Mouse (Mus musculus) right cerebral cortex, postnatal 36 days (tissue): Measurements from ENCODE around the gene Zfand5.
"Not testable (repeated sequence)": the region's sequence is repeated elsewhere in the genome, so short reads cannot be mapped to it uniquely, and the experiment has no call there.

Source experiments
- DNase-seq, 2 experiments: peaks; one replicate each; pipeline ENCODE4 v3.0.0; 2022; ENCODE audit warnings: low spot score in 2 of 2, mixed read lengths in 1 of 2

The Zfand5 gene

GRCm38 (mm10) chr19:21271741-21272654 is at the start of gene Zfand5:
Gene Zfand5 (plus strand): TSS chr19:21272278.
- DNase-seq, result peak; percentile 96 to 97

DNA sequence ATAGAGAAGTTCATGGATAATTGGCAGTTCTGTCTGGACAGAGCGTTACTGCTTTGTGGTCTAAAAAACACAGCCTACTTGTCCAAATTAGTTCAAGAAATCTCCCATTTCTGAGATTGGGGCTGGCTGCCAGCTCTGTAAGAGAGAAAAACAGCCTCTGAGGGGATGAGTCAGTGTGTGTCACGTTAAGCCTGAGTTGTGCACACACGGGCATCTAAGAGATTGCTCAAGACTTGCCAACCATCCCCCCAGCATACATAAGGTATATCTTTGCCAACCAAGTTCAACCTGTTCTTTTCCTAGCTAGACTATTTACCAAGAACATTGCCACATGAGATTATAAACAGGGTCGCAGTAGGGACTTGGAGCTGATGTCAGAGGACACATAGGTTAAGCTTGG is 44.9 kb upstream of the Zfand5 start:
- DNase-seq, result peak; percentile 51 to 68

DNA sequence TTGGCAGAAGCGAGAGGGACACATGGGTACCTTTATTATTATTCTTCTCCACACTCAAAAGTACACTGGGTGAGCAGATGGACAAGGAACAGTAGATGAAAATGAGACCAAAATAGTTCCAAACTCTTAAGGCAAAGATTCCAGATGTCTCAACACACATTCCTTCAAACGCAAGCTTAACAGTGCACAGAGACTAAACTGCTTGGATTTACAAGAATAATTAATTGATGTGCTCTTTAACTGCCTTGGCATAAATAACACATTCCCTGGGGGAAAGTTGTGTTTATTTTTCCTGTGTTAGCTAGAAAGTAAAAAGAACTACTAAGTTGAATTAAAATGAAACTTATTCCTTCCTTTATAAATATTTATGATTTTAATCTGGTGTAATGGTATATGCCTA is 44.3 kb upstream of the Zfand5 start:
- DNase-seq, result no peak

DNA sequence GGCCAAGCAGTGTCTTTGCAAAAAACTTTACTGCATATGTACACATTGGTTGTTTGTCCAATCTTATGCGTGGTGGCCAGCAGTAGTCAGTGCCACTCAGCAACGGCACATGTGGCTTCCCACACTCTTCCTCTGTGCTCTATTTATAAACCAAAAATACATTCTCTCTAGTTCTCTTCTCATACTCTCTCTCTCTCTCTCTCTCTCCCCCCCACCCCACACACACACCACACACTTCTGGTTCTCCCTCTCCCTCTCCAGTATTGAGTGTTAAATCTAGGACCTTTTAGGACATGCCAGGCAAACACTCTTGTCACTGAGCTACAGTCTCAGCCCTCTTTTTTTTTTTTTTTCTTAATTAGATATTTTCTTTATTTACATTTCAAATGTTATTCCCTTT is 23.3 kb upstream of the Zfand5 start:
- not testable (repeated sequence) for DNase-seq

GRCm38 (mm10) chr19:21253846-21254245 is 18.2 kb upstream of the Zfand5 start:
- no peak for DNase-seq

DNA sequence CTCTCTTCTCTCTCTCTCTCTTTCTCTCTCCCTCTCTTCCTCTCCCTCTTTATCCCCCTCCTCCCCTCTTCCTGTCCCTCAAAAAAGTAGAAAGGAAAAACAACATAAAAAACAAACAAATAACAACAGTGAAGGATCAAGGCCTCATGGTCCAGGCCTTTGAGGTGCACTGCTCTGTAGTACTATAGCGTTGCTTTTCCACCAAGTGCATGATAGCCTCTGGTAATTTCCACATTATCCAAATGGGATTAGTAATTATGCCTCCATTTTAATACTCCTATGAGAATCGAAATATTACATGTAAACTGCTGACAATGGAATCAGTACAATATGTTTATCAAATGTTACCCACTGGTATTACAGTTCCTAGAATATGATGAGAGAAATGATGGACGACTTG is 16.2 kb upstream of the Zfand5 start:
- DNase-seq, result no peak

DNA sequence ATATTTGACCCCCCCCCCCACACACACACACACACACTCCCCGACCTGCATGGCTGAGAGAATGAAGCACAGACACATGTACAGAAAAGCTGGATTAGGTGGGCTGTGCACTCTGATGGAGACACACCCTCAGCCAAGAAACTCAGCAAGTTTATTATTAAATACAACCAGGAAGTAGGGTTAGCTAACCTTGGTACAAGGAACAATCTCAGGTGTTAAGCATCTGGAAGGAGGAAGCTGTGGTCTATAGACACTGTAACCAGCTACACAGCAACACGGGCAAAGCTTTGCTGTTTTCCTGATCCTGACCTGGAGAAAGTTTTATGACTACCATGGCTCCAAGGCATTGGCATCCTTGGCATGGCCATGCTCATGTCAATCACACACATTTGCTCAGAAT is 12.6 kb upstream of the Zfand5 start:
- no peak for DNase-seq

DNA sequence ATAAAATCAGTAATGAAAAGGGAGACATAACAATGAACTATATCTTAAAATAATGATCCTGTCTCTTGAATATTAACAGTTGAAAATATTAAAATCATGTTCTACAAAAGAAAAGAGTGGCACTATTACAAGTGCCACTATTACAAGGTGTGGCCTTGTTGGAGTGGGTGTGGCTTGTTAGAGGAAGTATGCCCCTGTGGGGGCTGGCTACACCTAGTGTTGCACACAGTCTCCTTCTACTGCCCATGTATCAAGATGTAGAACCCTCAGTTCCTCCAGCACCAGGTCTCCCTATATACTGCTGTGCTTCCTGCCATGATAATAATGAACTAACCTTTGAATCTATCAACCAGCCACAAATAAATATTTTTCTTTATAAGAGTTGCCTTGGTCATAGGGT is 11.8 kb upstream of the Zfand5 start:
- no peak for DNase-seq

- DNase-seq, result no peak
Measured at GRCm38 (mm10) chr19:21271186-21271585, 892 bp upstream of the Zfand5 start.

GRCm38 (mm10) chr19:21272655-21273284 is 692 bp downstream of the Zfand5 start:
- peak; percentile 51 to 61 for DNase-seq

DNA sequence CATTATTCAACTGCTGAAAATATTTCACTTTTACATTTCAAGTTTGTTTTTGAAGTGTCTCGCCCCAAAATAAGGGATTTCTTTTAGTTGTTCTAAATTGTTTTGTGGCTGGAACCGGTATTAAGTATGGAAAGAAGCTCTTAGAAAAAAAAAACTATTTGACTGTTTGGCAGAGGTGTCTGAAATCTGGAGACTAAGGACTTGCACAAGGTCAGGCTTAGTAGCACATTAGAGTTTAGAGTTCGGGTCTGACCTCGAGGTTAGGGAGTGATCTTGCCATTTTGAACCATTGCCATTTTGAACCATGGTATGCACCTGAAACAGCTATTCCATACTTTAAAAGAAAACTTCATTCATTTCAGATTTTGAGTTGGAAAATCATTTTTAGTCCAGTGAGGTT is 1.4 kb downstream of the Zfand5 start:
- DNase-seq, result no peak

- peak; percentile 70 to 77 for DNase-seq
Measured at GRCm38 (mm10) chr19:21274181-21274591, 2.1 kb downstream of the Zfand5 start.

GRCm38 (mm10) chr19:21274714-21275113 is 2.6 kb downstream of the Zfand5 start:
- no peak for DNase-seq

DNA sequence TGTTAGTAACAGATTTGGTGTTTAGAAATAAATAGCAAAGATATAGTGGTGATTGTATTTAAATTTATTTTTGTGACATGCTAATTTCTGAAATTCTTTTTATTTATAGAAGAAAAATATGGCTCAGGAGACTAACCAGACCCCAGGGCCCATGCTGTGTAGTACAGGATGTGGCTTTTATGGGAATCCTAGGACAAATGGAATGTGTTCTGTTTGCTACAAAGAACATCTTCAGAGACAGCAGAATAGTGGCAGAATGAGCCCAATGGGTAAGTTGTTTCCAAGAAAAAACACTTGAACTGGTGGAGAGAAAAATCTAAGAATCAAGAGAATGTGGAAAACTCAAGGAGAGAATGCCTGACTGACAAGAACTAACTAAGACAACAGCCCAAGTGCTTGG is 4.2 kb downstream of the Zfand5 start:
- no peak for DNase-seq

DNA sequence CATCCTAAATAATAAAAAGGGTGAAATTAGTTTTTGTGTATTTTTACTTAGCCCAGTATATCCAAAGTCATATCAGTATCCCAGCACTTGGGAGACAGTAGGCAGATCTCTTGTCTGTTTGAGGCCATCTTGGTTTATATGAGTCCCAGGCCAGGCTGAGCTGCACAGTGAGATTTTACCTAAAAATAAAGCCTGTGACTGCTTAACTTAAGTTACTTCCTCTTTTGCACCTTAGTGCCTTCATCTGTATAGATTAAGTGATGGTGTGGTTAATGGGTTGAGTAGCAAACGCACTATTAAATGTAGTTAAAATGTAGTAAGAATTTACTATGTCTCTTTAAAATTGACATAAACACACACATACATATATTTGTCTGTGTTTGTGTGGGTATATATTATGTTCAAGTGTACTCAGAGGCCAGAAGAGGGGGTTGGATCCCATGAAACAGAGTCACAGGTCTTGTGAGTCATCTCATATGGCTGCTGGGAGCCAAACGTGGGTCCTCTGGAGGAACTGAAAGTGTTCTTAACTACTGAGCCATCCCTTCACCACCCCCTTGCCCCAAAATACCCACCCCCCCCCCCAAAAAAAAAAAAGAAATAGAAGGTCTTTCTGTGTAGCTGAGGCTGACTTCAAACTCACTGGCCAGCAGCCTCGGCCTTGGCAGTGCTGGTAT is 14.5 kb downstream of the Zfand5 start:
- no peak for DNase-seq

DNA sequence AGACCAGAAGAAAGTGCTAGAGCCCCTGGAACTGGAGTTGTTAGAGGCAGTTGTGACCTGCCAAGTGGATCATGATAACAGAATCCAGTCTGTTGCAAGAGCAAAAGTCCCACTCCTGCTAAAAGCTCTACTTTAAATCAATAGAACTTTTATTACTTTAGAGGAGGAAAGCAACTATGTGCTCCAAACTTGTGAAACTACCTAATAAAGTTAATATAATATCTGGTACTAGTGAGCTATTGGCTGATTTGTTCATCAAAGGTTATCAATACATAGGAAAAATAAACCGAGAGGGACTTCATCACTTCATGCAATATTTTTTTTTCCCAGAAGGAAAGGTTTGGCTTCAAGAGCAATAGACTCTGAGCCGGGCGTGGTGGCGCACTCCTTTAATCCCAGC is 25.3 kb downstream of the Zfand5 start:
- DNase-seq, result no peak

DNA sequence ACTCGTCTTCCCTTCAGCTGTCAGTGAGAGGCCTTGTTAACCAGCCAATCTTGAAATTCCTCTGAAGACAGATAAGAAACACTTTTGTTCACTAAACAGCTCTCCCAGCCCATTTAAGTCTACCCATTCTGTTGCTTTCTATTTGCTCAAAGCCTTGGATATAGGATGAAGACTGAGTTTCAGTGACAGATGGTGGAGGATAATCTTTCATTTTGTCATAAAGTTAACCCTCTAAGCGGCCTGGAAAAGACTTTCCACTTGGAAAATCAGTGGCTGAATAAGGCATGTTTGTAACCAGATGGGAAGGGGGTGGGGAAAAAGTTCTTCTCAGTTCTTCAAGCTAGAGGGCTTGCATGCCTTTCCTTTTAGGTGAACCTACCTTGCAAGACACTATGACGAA is 29.7 kb downstream of the Zfand5 start:
- DNase-seq, result no peak

GRCm38 (mm10) chr19:21307755-21308154 is 35.7 kb downstream of the Zfand5 start:
- no peak for DNase-seq

DNA sequence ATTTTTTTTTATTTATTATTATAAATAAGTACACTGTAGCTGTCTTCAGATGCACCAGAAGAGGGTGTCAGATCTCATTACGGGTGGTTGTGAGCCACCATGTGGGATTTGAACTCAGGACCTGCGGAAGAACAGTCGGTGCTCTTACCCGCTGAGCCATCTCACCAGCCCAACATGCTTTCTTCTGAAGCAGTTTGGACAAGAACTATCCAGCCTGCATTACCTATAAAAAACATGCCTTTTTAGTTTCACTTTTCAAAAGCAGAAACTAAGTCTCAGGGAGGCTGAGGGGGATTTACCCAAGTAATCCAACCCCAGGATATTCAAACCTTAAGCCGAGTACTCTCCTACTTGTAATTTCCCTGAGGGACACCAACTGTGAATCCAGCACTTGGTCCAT is 38.3 kb downstream of the Zfand5 start:
- DNase-seq, result not testable (repeated sequence)

- no peak for DNase-seq
Measured at GRCm38 (mm10) chr19:21315701-21316100, 43.6 kb downstream of the Zfand5 start.

GRCm38 (mm10) chr19:21319618-21320017 is 47.5 kb downstream of the Zfand5 start:
- DNase-seq, result no peak

- no peak for DNase-seq
Measured at GRCm38 (mm10) chr19:21325333-21325732, 53.3 kb downstream of the Zfand5 start.

DNA sequence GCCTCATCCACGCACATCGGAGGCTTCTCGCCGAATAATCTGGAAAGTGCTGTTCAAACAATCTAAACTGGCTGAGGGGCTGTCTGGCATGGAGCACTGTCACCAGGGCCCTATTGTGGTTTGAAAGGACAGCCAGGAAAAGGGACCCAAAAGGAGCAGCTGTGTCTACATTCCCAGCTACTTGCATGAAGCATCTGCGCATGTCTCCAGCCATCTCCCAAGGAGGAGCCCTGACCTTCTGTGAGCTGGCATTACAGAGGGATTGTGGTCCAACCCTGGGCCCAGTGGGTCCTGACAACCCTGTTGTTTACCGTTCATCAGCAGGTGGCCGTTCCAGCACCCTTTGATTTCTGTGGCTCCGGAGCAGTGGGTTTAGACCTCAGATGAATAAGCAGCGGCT is 56.9 kb downstream of the Zfand5 start:
- DNase-seq, result no peak
